In the genomic region with DNA sequence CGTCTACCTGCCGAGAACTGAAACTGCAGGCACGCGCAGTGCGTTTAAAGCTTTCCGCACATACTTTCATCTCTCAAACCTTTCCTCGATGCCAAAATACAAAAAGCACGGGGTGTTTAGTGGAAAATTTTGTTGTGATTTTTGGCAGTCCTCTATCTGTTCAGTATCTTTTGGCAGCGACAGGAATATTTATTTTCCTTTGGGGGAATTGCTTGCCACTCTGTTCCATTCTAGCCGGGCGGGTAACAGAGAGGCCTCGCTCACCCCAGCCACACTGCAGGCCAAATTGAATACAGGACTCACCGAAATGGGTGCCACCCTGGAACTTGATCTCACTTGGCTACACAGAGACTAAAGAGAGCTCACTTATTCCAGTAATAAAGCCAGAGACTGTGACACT, we compare ENCODE assay signal across 12 mouse cellular contexts.
A peak's percentile ranks its signal among the peaks of the same experiment; 100 is the strongest.
DNase-seq lines count a peak whose midpoint lies in the region; ATAC-seq and TF ChIP-seq lines count a peak whose summit lies in the region.
"Had no signal": no experiment of that assay in that cellular context is flagged by ENCODE, and none has a peak within 500 bp of the region (broad histone marks: within the 10 kb centered on the region; RNA-seq: fewer than 3 reads in every experiment).

No protein-coding gene starts in this region.

- TF ChIP-seq CTCF in intestine, postnatal 0 days (IDR thresholded peaks at IDR 0.05; ENCODE audit: low read depth) = no peak

- WGBS in embryonic facial prominence, embryonic 14.5 days = 46% methylated on average over 13 of the region's 13 CpGs
- WGBS in intestine, postnatal 0 days = 64% methylated on average over 13 of the region's 13 CpGs

- H3K36me3 ChIP-seq in embryonic facial prominence, embryonic 14.5 days (ENCODE audit: control insufficient read depth, insufficient read depth, low read length) = no peaks in the 10 kb centered on the region
- no peaks in the 10 kb centered on the region for H3K36me3 ChIP-seq in intestine, postnatal 0 days (ENCODE audit: control insufficient read depth, insufficient read depth)
- H3K36me3 ChIP-seq: hindbrain, embryonic 12.5 days had no signal

- H3K9ac ChIP-seq in embryonic facial prominence, embryonic 14.5 days (ENCODE audit: low read depth, low read length) = no peak overlapping the region
- no peak overlapping the region for H3K9ac ChIP-seq in intestine, postnatal 0 days (ENCODE audit: low read depth, low read length)
- H3K9ac ChIP-seq: hindbrain, embryonic 12.5 days had no signal

- 0 out of 2 replicates have a peak overlapping the region, but pooled peaks have one; percentile 11 for H3K27ac ChIP-seq in embryonic facial prominence, embryonic 14.5 days (replicated peaks; ENCODE audit: low read depth, low read length)
- H3K27ac ChIP-seq in intestine, postnatal 0 days (ENCODE audit: low read depth, low read length) = no peak overlapping the region
- H3K27ac ChIP-seq: hindbrain, embryonic 12.5 days; kidney, postnatal 0 days; stomach, postnatal 0 days had no signal

- no peaks in the 10 kb centered on the region for H3K9me3 ChIP-seq in embryonic facial prominence, embryonic 14.5 days (ENCODE audit: control insufficient read depth, low read length)
- H3K9me3 ChIP-seq in intestine, postnatal 0 days (ENCODE audit: control insufficient read depth) = no peaks in the 10 kb centered on the region

- DNase-seq in heart, adult 8-10 months (ENCODE audit: low spot score) = peak; percentile 36
- no peak for DNase-seq in heart, postnatal 10 days
- peak; percentile 21 for DNase-seq in ovary, adult 18-20 months (ENCODE audit: low spot score)
- DNase-seq in ovary, postnatal 14 days (ENCODE audit: low spot score) = no peak
- DNase-seq in embryonic facial prominence, embryonic 14.5 days (ENCODE audit: low spot score) = peak; percentile 67
- no peak for DNase-seq in spleen, postnatal 36 days (ENCODE audit: low spot score in 2 of 2)
- DNase-seq: cerebellum, postnatal 36 days; lung, adult 2 months had no signal

- ATAC-seq in embryonic facial prominence, embryonic 14.5 days (ENCODE audit: low read depth) = peak; percentile 9; the same call in 1 of the 2 replicates
- no peak for ATAC-seq in intestine, postnatal 0 days

- H3K4me2 ChIP-seq in embryonic facial prominence, embryonic 14.5 days (ENCODE audit: low read depth, low read length) = no peak overlapping the region
- no peak overlapping the region for H3K4me2 ChIP-seq in intestine, postnatal 0 days (replicated peaks; ENCODE audit: low read depth)
- H3K4me2 ChIP-seq: hindbrain, embryonic 12.5 days had no signal

- no peaks in the 10 kb centered on the region for H3K27me3 ChIP-seq in embryonic facial prominence, embryonic 14.5 days (replicated peaks; ENCODE audit: control insufficient read depth, insufficient read depth, low read length)
- H3K27me3 ChIP-seq in intestine, postnatal 0 days (replicated peaks; ENCODE audit: control insufficient read depth, insufficient read depth, low read length) = no peaks in the 10 kb centered on the region
- H3K27me3 ChIP-seq: hindbrain, embryonic 12.5 days had no signal

- no peak overlapping the region for H3K4me3 ChIP-seq in embryonic facial prominence, embryonic 14.5 days (ENCODE audit: low read depth, low read length)
- no peak overlapping the region for H3K4me3 ChIP-seq in intestine, postnatal 0 days (ENCODE audit: low read depth, low read length)
- H3K4me3 ChIP-seq: hindbrain, embryonic 12.5 days had no signal

- H3K4me1 ChIP-seq in embryonic facial prominence, embryonic 14.5 days (ENCODE audit: control insufficient read depth, insufficient read depth, low read length) = peaks cover 3% of the 10 kb centered on the region; the same call in 1 of the 2 replicates
- no peaks in the 10 kb centered on the region for H3K4me1 ChIP-seq in intestine, postnatal 0 days (replicated peaks; ENCODE audit: control insufficient read depth, insufficient read depth, low read length)

- intact Hi-C loops in heart, postnatal 10 days (cut with DNase I) = no loop called here

Comparison
In these comparisons a context has a peak if more than half of its experiments do, and no peak if none do; other contexts are left out.
1. DNase-seq: peak in heart, adult 8-10 months (single experiment), ovary, adult 18-20 months (single experiment) and embryonic facial prominence, embryonic 14.5 days (single experiment); none in heart, postnatal 10 days (0 of 2), ovary, postnatal 14 days (single experiment) and spleen, postnatal 36 days (0 of 2).